ENCODE assay signal across 19 mouse cellular contexts in the genomic region with DNA sequence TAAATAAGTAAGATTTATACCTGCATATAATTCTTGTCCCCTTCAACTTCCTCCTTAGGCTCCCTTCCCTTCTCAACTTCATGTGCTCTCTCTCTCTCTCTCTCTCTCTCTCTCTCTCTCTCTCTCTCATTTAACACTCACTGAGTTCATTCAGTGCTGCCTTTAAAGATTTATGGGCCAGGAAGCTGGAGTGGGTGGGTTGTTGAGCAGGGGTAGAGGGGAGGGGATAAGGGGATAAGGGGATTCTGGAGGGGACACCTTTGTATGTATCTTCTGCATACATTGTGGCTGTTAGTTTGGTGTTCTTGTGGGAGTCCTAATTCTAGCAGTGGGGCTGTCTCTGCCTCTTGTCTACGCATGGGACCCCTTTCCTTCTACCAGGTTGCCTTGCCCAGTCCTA.
"Had no signal": no experiment of that assay in that cellular context is flagged by ENCODE, and none has a peak within 500 bp of the region (broad histone marks: within the 10 kb centered on the region; RNA-seq: fewer than 3 reads in every experiment).

No protein-coding gene starts in this region.

- DNase-seq: lung, adult 18-20 months; lung, embryonic 14.5 days; lung, postnatal 10 days; lung, postnatal 4 days; midbrain, embryonic 14.5 days; retina, postnatal 1 day; right cerebral cortex, adult 18-20 months; right cerebral cortex, postnatal 25 days; right cerebral cortex, postnatal 4 days; spleen, adult 18-20 months; thymus, adult 18-20 months; thymus, postnatal 14 days; thymus, postnatal 36 days had no signal

- H3K4me3 ChIP-seq: midbrain, embryonic 10.5 days; midbrain, embryonic 12.5 days; myocyte; neural tube, embryonic 13.5 days; neural tube, embryonic 15.5 days had no signal

- H3K36me3 ChIP-seq: midbrain, embryonic 10.5 days; midbrain, embryonic 12.5 days; neural tube, embryonic 13.5 days; neural tube, embryonic 15.5 days had no signal

- H3K4me2 ChIP-seq: lung, embryonic 14.5 days; midbrain, embryonic 12.5 days; neural tube, embryonic 13.5 days; neural tube, embryonic 15.5 days had no signal

- H3K9me3 ChIP-seq: midbrain, embryonic 10.5 days; midbrain, embryonic 12.5 days; neural tube, embryonic 13.5 days; neural tube, embryonic 15.5 days had no signal

- H3K9ac ChIP-seq: lung, embryonic 14.5 days; midbrain, embryonic 12.5 days; neural tube, embryonic 13.5 days; neural tube, embryonic 15.5 days had no signal

- H3K27ac ChIP-seq: midbrain, embryonic 10.5 days; midbrain, embryonic 12.5 days; neural tube, embryonic 13.5 days; neural tube, embryonic 15.5 days had no signal

- H3K4me1 ChIP-seq: midbrain, embryonic 10.5 days; midbrain, embryonic 12.5 days; neural tube, embryonic 13.5 days; neural tube, embryonic 15.5 days had no signal

- H3K27me3 ChIP-seq: midbrain, embryonic 12.5 days; neural tube, embryonic 13.5 days; neural tube, embryonic 15.5 days had no signal

- ATAC-seq: midbrain, embryonic 16.5 days had no signal
